Mouse (Mus musculus) duodenum, adult 2 months (tissue): ENCODE data around the gene Spdl1. TPM values are rescaled to one million over a fixed set of nuclear protein-coding genes. Genes with fewer than 3 reads are reported as not detected.

Source experiments
- polyA plus RNA-seq: library from polyadenylated mRNA; depleted of rRNA; stranded (reverse); fragments of >200 nt; gene quantifications from 2 replicates; pipeline ENCODE4 v1.2.3, GENCODE M21; 2012; ENCODE audit warnings: low replicate concordance; rRNA removed

Spdl1 gene
- polyA plus RNA-seq: 0.50 and 0.54 TPM in 2 replicates

GRCm38 (mm10) chr11:34833318-34834086 lies at the start of gene Spdl1:
Gene Spdl1, minus strand, starts transcription at chr11:34833641.

GRCm38 (mm10) chr11:34783587-34784043 lies 49.8 kb downstream of the Spdl1 start, which contains the start of gene Dock2:
Gene Dock2, minus strand, starts transcription at chr11:34783892.

Other genes with a start within 250 kb of the Spdl1 start
- gene Dock2, start 49.7 kb downstream of the Spdl1 start, polyA plus RNA-seq: 1.4 TPM in 2 replicates